16 mouse cellular contexts compared by ENCODE assay signal in genomic region chr13:117028221-117028620, GRCm38 (mm10). TPM values are rescaled to one million over a fixed set of nuclear protein-coding genes. Genes with fewer than 3 reads are reported as not detected.
DNase-seq lines count a peak whose midpoint lies in the region; ATAC-seq lines count a peak whose summit lies in the region.
"Had no signal": no experiment of that assay in that cellular context is flagged by ENCODE, and none has a peak within 500 bp of the region (broad histone marks: within the 10 kb centered on the region; RNA-seq: fewer than 3 reads in every experiment).

No protein-coding gene starts in this region.

- peak; percentile 52 for ATAC-seq in granulocyte monocyte progenitor cell, adult 5-6 weeks (replicated peaks; ENCODE audit: poor library complexity, severe bottlenecking)
- peak; percentile 56 for ATAC-seq in monocyte, adult 5-6 weeks (replicated peaks; ENCODE audit: insufficient number of reproducible peaks, low FRiP score, low TSS enrichment, poor library complexity, severe bottlenecking)
- ATAC-seq: forebrain, embryonic 14.5 days; hindbrain, embryonic 16.5 days had no signal

- peak; percentile 73 for DNase-seq in heart, adult 11 months
- no peak for DNase-seq in heart, postnatal 36 days
- peak; percentile 87 for DNase-seq in A20 (ENCODE audit: low read depth, low spot score)
- no peak for DNase-seq in frontal cortex, adult 2 months (ENCODE audit: extremely low spot score in 1 of 2, low spot score in 1 of 2)
- no peak for DNase-seq in thymus, adult 18-20 months
- DNase-seq in kidney, postnatal 4 days = no peak
- DNase-seq: adrenal gland, adult 2 months; adrenal gland, postnatal 25 days; cerebellum, adult 2 months; cerebellum, postnatal 10 days; embryo, embryonic 11 days; gastrocnemius, postnatal 36 days had no signal

- intact Hi-C loops in heart, postnatal 36 days (cut with DNase I) = no loop called here

RNA-seq across cellular contexts. Expression of gene Parp8, which starts 2.9 kb away (rescaled TPM):
- total RNA-seq in heart, postnatal 36 days (2021) = 10 to 100 TPM in 1 of 2 experiments, 1 to 10 TPM in 1; 8.4 to 11.8 TPM
- 158 and 198 TPM in 2 replicates for total RNA-seq in granulocyte monocyte progenitor cell, adult 5-6 weeks (2014; fragmentation: Nextera tagmentation)
- total RNA-seq in granulocyte monocyte progenitor cell, adult 5-6 weeks (2017) = 114 and 119 TPM in 2 replicates
- total RNA-seq in monocyte, adult 5-6 weeks (2017) = 45.1 to 76.7 TPM (median 48.1 TPM) in 3 replicates
- 21.0 and 23.5 TPM in 2 replicates for polyA plus RNA-seq in frontal cortex, adult 2 months (2012; rRNA removed)

Comparison
In these comparisons a context has a peak if more than half of its experiments do, and no peak if none do; other contexts are left out.
1. DNase-seq: peak in heart, adult 11 months (single experiment) and A20 (single experiment); none in heart, postnatal 36 days (0 of 2), frontal cortex, adult 2 months (0 of 2), thymus, adult 18-20 months (0 of 2) and kidney, postnatal 4 days (0 of 2).